Mouse (Mus musculus) neural tube, embryonic 11.5 days (tissue): ENCODE results near the gene Ankrd23. TPM values are rescaled to one million over a fixed set of nuclear protein-coding genes. Genes with fewer than 3 reads are reported as not detected.

Source experiments
- ATAC-seq: fragments of 200-750 bp; cut with Nextera tagmentation; 2 replicates; pipeline ENCODE4 v1.8.0; 2017; ENCODE audit warnings: moderate number of reproducible peaks, mild to moderate bottlenecking, moderate TSS enrichment, moderate library complexity; ENCODE audit not compliant: insufficient read depth, low FRiP score, low TSS enrichment
- DNase-seq: peaks from one replicate; pipeline ENCODE4 v3.0.0-alpha.2; 2015; ENCODE audit warnings: low spot score
- H3K27ac ChIP-seq: fragments of 300-500 bp; sonication (generic); 2 replicates; pipeline ENCODE4 v1.5.1; 2014; ENCODE audit warnings: low read depth, mild to moderate bottlenecking, low read length
- H3K27me3 ChIP-seq: fragments of 300-500 bp; sonication (generic); 2 replicates; pipeline ENCODE4 v1.6.1; 2014; ENCODE audit warnings: mild to moderate bottlenecking, low read length, mixed read lengths; ENCODE audit not compliant: control insufficient read depth, insufficient read depth
- H3K36me3 ChIP-seq: fragments of 300-500 bp; sonication (generic); 2 replicates; pipeline ENCODE4 v1.6.1; 2014; ENCODE audit warnings: mild to moderate bottlenecking, low read length, moderate library complexity, mixed read lengths; ENCODE audit not compliant: control insufficient read depth, insufficient read depth
- H3K4me1 ChIP-seq: fragments of 300-500 bp; sonication (generic); 2 replicates; pipeline ENCODE4 v1.6.1; 2014; ENCODE audit warnings: low read length, mixed read lengths; ENCODE audit not compliant: control insufficient read depth, insufficient read depth
- H3K4me2 ChIP-seq: fragments of 300-500 bp; sonication (generic); 2 replicates; pipeline ENCODE4 v1.6.1; 2014; ENCODE audit warnings: low read depth, mild to moderate bottlenecking, moderate library complexity
- H3K4me3 ChIP-seq: fragments of 300-500 bp; sonication (generic); 2 replicates; pipeline ENCODE4 v1.5.1; 2014; ENCODE audit warnings: low read depth, low read length
- H3K9ac ChIP-seq: fragments of 300-500 bp; sonication (generic); 2 replicates; pipeline ENCODE4 v1.6.1; 2014; ENCODE audit warnings: mild to moderate bottlenecking, low read length
- H3K9me3 ChIP-seq: fragments of 300-500 bp; sonication (generic); 2 replicates; pipeline ENCODE4 v1.6.1; 2016; ENCODE audit warnings: low read length; ENCODE audit not compliant: control insufficient read depth
- WGBS: fragments of 180-500 bp; shearing (Covaris S2); extraction: QIAGEN DNeasy Blood & Tissue Kit; methylation state at CpG from one replicate; pipeline ENCODE4 v1.1.7; 2014; 5-methylcytosine and 5-hydroxymethylcytosine counted together
- polyA plus RNA-seq: library from polyadenylated mRNA; unstranded; fragments of >200 nt; fragmentation: Nextera tagmentation; extraction: Ambion mirVana; gene quantifications from 2 replicates; pipeline ENCODE4 v1.2.1, GENCODE M21; 2014

Ankrd23 gene
- polyA plus RNA-seq, 1 experiment from 2014 or later: 7.2 TPM

DNA sequence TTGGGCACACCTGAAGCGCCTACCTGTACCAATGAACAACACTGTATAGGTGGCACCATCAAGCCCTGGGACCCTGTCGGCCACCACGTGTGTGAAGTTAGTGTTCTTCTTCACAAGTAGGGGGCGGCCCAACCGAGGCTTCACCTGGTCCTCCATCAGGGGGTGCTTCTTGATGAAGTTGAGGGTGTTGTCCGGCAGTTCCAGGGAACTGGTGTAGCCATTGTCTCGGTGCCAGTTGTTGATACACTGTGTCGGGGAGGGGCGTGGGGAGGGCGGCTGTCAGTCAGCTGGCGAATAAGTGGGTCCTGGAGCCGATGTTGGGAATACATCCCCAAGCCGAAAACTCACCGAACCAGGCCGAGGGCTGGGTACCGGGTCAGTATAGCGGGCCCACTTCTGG, 15.2 kb upstream of the Ankrd23 start:
- Histone ChIP-seq H3K4me1 (peaks cover 33% of the 10 kb centered on the region), H3K9ac (no peak overlapping the region), H3K4me3 (no peak overlapping the region), H3K27ac (no peak overlapping the region), H3K9me3 (no peaks in the 10 kb centered on the region), H3K36me3 (peaks cover 41% of the 10 kb centered on the region), H3K27me3 (no peaks in the 10 kb centered on the region), H3K4me2 (no peak overlapping the region)
- DNase-seq (no peak), ATAC-seq (no peak)
- 91% methylated on average over 17 of the region's 17 CpGs for WGBS

DNA sequence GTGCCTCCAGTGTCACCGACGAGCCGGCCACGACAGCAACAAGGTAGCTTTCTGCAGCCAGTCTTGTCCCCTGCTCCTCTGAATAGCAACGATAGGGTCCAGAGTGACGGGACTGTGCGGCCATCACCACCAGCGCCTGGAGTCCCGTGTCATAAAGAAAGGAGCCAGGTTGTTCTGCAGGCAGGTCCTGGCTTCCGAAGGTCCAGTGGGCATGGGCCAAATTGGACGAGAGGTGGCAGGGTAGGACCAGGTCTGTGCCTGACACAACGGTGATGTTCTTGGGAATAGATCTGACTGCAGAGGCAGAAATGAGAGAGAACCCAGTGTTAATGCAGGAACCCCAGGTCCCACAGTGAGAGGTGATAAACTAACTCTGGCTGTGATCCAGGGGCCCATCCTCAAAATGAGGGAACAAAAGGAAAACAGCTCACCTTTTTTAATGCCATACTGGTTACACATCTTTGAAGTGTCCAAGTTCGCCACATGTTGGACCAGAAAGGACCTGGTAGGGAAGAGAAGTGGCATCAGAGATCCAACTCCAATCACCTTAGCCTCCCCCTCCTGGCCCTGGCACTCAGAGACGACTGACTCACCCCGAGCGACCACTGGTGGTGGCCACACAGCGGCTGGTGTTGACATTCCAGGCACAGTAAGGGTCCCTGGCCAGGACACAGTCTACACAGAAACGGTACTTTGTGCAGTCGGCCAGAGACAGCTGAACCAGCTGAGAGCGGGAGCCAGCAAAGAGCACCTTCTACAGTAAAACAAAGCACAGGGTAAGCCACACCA, 13.6 kb upstream of the Ankrd23 start:
- DNase-seq: no peak
- H3K36me3 ChIP-seq: peaks cover 41% of the 10 kb centered on the region
- no peaks in the 10 kb centered on the region for H3K27me3 ChIP-seq
- H3K4me2 ChIP-seq: no peak overlapping the region
- 79% methylated on average over 20 of the region's 20 CpGs for WGBS
- ATAC-seq: no peak
- no peaks in the 10 kb centered on the region for H3K9me3 ChIP-seq
- H3K4me3 ChIP-seq: no peak overlapping the region
- H3K9ac ChIP-seq: no peak overlapping the region
- no peak overlapping the region for H3K27ac ChIP-seq
- H3K4me1 ChIP-seq: peaks cover 31% of the 10 kb centered on the region

DNA sequence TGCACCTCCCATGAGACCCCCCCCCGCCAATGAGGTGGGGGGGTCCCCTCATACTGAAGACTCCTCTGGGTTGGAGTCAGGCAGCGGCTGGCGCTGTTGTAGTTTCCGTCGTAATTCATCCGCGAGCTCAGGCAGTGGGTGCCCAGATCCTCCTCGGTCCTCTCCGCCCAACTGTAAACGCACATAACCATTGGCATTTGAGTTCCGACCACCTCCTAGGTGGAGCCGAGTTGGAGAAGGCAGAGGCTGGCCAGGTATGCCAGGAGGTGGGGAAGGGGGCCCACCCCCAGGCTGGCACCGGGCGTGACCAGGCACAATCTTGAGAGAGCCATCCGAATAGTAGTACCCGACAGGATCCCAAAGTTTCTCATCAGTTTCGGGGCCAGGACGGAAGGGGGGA, 12.8 kb upstream of the Ankrd23 start:
- ATAC-seq (no peak), DNase-seq (no peak)
- H3K27me3 ChIP-seq: no peaks in the 10 kb centered on the region
- no peaks in the 10 kb centered on the region for H3K9me3 ChIP-seq
- no peak overlapping the region for H3K9ac ChIP-seq
- H3K4me3 ChIP-seq: no peak overlapping the region
- H3K4me2 ChIP-seq: no peak overlapping the region
- H3K4me1 ChIP-seq: peaks cover 24% of the 10 kb centered on the region
- H3K27ac ChIP-seq: no peak overlapping the region
- WGBS: 89% methylated on average over 18 of the region's 18 CpGs
- H3K36me3 ChIP-seq: peaks cover 41% of the 10 kb centered on the region

DNA sequence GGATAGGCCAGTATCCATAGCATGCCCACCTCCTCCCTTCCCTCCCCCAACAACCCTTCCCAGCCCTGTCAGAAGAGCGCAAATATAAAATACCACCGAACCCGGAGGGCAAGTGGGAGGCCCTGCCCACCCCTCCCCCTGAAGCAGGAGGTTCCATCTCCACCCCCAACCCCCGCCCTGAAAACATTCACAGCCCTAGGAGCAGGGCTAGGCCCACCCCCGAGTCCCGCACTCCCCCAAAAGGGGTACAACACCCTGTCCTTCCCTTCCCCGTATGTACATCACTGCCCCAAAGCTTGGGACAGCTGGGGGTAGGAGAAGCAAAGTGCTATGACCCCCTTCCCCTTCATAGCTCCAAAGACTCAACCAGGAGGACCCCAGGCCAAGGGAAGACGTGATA, 12.1 kb upstream of the Ankrd23 start:
- Histone ChIP-seq H3K27me3 (no peaks in the 10 kb centered on the region), H3K9me3 (no peaks in the 10 kb centered on the region), H3K27ac (no peak overlapping the region), H3K36me3 (peaks cover 37% of the 10 kb centered on the region), H3K9ac (no peak overlapping the region), H3K4me3 (no peak overlapping the region), H3K4me1 (peaks cover 18% of the 10 kb centered on the region), H3K4me2 (no peak overlapping the region)
- no peak for DNase-seq
- WGBS: 56% methylated on average over 8 of the region's 8 CpGs
- ATAC-seq: no peak

DNA sequence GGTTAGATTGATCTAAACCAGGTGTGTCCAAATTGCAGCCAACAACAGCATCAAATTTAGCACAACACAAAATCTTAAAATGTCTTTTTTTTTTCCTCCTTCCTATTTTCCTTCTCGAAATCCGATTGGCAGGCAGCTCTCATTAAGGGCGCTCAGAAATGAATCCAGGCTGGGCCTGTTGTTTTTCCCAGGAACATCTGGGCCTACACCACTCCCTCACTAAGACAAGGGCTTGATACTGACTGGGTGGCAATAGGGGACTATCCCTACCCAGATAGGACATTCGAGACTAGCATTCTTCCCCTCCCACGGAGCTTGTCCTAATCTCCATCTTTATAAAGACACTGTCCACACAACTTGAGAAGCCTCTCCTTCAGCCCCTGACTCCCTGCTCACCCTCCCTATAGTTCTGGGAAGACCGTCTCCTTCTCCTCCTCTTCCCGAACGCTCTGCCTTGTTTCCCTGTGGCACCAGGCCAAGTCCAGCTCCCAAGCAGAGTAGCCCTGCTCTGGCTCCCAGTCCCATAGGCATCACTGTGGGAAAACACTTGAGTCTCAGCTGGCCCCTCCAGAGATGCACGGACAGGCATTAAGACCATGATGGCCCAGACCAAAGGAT, 11.4 kb upstream of the Ankrd23 start:
- Histone ChIP-seq H3K9me3 (no peaks in the 10 kb centered on the region), H3K4me3 (no peak overlapping the region), H3K27me3 (no peaks in the 10 kb centered on the region), H3K4me1 (peaks cover 18% of the 10 kb centered on the region), H3K36me3 (peaks cover 31% of the 10 kb centered on the region), H3K27ac (no peak overlapping the region), H3K4me2 (no peak overlapping the region), H3K9ac (no peak overlapping the region)
- WGBS: 61% methylated on average over 9 of the region's 9 CpGs
- DNase-seq: no peak
- ATAC-seq: no peak

DNA sequence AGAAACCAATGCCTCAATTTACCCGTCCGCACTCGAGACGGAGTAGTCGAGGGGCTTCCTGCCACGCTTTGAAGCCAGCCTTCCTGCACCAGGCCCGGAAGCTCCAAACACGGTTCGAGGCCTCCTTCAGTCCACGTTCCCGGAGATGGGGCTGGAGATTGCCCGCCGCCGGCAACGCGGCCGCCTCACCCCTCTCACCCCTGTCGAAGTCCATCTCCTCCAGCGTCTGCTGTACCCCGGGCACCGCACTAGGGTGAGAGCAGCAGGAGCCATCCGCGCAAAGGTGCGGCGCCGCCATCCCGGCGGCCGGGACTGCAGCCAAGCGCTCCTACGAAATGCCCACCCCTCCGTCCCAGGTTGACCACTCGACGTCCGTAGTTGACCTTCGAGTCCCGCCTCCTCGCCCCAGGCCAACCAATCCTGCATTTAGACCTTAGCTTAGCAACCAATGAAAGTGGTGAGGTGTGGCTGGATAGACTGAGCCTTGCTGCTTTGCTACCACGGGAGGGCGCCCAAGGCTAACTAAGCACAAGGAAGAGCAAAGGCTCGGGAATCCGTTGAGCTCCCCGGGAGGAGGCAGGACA, 10.3 kb upstream of the Ankrd23 start, which contains the start of gene Ankrd39:
TSS of gene Ankrd39 (minus strand) at position 558 of the 584 bp plus-strand sequence.
- no peaks in the 10 kb centered on the region for H3K9me3 ChIP-seq
- H3K4me3 ChIP-seq: peak within 1 kb of the TSS; percentile 59
- DNase-seq (peak; percentile 96), ATAC-seq (peak; percentile 96)
- 0% methylated on average over 43 of the region's 43 CpGs for WGBS
- no peak within 1 kb of the TSS for H3K27ac ChIP-seq
- H3K4me2 ChIP-seq: peak within 1 kb of the TSS; percentile 60
- H3K9ac ChIP-seq: peak within 1 kb of the TSS; percentile 69
- H3K27me3 ChIP-seq: no peaks in the 10 kb centered on the region
- peaks cover 18% of the 10 kb centered on the region for H3K4me1 ChIP-seq
- peaks cover 21% of the 10 kb centered on the region for H3K36me3 ChIP-seq

DNA sequence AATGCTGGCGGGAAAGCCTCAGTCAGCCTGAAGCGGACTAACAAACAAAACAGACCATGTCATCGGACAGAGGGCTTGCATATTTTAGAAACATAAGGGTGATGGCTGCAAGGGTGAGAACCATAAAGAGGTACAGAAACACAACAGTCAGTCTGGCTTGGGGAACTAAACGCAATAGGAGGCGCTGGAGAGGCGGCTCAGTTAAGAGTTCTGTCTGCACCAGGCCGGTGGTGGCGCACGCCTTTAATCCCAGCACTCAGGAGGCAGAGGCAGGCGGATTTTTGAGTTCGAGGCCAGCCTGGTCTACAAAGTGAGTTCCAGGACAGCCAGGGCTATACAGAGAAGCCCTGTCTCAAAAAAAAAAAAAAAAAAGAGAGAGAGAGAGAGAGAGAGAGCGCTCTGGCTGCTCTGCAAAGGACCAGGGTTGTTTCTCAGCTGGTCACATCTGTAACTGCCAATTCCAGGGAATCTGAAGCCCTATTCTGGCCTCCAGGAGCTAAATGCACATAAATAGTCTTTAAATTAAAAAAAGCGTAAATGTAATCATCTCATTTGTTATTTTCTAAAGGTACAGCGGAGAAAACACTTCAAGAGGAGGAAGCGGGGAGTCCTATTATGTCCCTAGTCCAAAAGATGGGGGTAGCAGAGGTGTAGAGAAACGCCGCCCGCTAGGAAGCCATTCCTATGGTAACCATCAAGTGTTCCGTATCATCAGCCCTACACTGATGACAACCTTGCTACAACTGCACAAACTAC, 9.3 kb upstream of the Ankrd23 start:
- Histone ChIP-seq H3K36me3 (peaks cover 16% of the 10 kb centered on the region), H3K4me3 (peak overlapping the region; percentile 59), H3K27ac (no peak overlapping the region), H3K9ac (no peak overlapping the region; the same call in 1 of the 2 replicates), H3K4me2 (peak overlapping the region; percentile 60), H3K27me3 (no peaks in the 10 kb centered on the region), H3K4me1 (peaks cover 18% of the 10 kb centered on the region), H3K9me3 (no peaks in the 10 kb centered on the region)
- DNase-seq (no peak), ATAC-seq (no peak)
- WGBS: 72% methylated on average over 19 of the region's 19 CpGs

DNA sequence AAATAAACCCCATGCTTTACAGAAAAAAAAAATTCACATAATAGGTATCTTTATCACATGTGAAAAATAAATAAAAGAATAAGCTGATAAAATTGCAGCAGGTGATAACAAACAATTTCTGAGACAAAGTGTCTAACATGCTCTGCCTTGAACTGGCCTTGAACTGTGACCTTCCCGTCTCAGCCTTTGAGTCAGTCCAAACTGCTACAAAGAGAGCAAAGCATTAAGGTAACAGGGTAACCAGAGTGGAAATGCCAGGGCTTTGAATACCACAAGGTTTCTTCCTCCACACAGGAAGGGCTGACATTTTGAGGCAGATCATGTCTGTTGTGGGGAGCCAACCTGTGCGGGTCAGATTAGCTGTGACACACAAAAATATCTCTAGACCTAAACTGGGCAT, 8.7 kb upstream of the Ankrd23 start:
- peaks cover 20% of the 10 kb centered on the region for H3K36me3 ChIP-seq
- no peak overlapping the region for H3K4me2 ChIP-seq
- WGBS: 82% methylated on average over 2 of the region's 2 CpGs
- H3K27ac ChIP-seq: no peak overlapping the region
- H3K4me3 ChIP-seq: no peak overlapping the region
- no peaks in the 10 kb centered on the region for H3K27me3 ChIP-seq
- H3K4me1 ChIP-seq: peaks cover 18% of the 10 kb centered on the region
- no peak for DNase-seq
- no peak for ATAC-seq
- no peak overlapping the region for H3K9ac ChIP-seq
- no peaks in the 10 kb centered on the region for H3K9me3 ChIP-seq
